Mouse (Mus musculus): ENCODE results near the gene Cd101. TPM values are rescaled to one million over a fixed set of nuclear protein-coding genes. Genes with fewer than 3 reads are reported as not detected.

Cd101 gene
- polyA plus RNA-seq, 2 experiments from 2014 or later: 11.3 to 21.4 TPM

Other genes starting within 250 kb of the Cd101 start
- gene Vtcn1, start 204.1 kb downstream of the Cd101 start, polyA plus RNA-seq (2017; shearing (Covaris generic)): not detected
- 1 to 10 TPM in 1 of 2 experiments, under 1 TPM in 1; 0.54 to 1.3 TPM for gene Trim45, start 107.4 kb downstream of the Cd101 start, polyA plus RNA-seq (2017; shearing (Covaris generic))
- gene Ttf2, start 59.9 kb downstream of the Cd101 start, polyA plus RNA-seq (2017; shearing (Covaris generic)): 10 to 100 TPM; 13.0 to 14.8 TPM
- 1 to 10 TPM; 1.1 to 1.5 TPM for gene Ptgfrn, start 80.7 kb upstream of the Cd101 start, polyA plus RNA-seq (2017; shearing (Covaris generic))